Mouse (Mus musculus): Measurements from ENCODE around the gene Srsf10.

DNA sequence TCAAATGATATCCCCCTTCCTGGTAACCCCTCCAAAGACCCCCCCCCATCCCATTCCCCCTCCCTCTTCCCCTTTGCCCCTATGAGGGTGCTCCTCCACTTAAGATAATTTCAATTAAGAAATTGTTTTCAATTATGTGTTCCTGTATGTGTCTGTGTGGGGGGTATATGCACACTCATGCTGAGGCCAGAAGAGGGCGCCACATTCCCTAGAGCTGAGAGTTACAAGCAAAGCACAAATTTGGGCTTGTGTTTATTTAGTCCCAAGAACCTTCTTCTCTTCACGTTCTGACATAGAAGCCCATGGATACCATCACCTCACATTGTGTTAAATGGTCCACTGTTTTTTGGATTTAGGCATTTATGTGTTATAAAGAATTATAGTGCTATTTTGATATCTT, 32.2 kb upstream of the Srsf10 start:
- TF ChIP-seq TAL1 (IDR thresholded peaks at IDR 0.05; ENCODE audit: low read length), result no peak
- TF ChIP-seq GATA1 (IDR thresholded peaks at IDR 0.05; ENCODE audit: low read length), result no peak
